Mouse (Mus musculus): Measurements from ENCODE around the gene Olfr411. TPM values are rescaled to one million over a fixed set of nuclear protein-coding genes. Genes with fewer than 3 reads are reported as not detected.

Gene Olfr411
- not detected in 2 replicates for polyA plus RNA-seq (2015; fragmentation: Nextera tagmentation; extraction: Ambion mirVana)

GRCm38 (mm10) chr11:74352550-74352949, at the start of gene Olfr411:
Gene Olfr411 (minus strand): TSS chr11:74352650.
- no peaks in the 10 kb centered on the region for H3K4me1 ChIP-seq (ENCODE audit: insufficient read depth, low read depth, low read length)
- no peaks in the 10 kb centered on the region for H3K36me3 ChIP-seq (ENCODE audit: insufficient read depth, low read length)
- no peak for TF ChIP-seq CTCF (IDR thresholded peaks at IDR 0.05)
- TF ChIP-seq EP300 (IDR thresholded peaks at IDR 0.05), result no peak
- DNase-seq (ENCODE audit: low spot score) (no peak), ATAC-seq (no peak)
- no peaks in the 10 kb centered on the region for H3K9me3 ChIP-seq (ENCODE audit: low read length)
- no peak within 1 kb of the TSS for H3K9ac ChIP-seq (replicated peaks; ENCODE audit: low read depth)
- no peak within 1 kb of the TSS for H3K27ac ChIP-seq (ENCODE audit: low read length)
- 78% methylated on average over 3 of the region's 3 CpGs for WGBS
- no peak within 1 kb of the TSS for H3K4me2 ChIP-seq (replicated peaks; ENCODE audit: low read depth, low read length)
- no peaks in the 10 kb centered on the region for H3K27me3 ChIP-seq (replicated peaks; ENCODE audit: insufficient read depth, low read length)
- H3K4me3 ChIP-seq (ENCODE audit: low read depth, low read length), result no peak within 1 kb of the TSS

GRCm38 (mm10) chr11:74402126-74402525, 49.7 kb upstream of the Olfr411 start:
- no peak overlapping the region for H3K4me2 ChIP-seq (replicated peaks; ENCODE audit: low read depth, low read length)
- no peaks in the 10 kb centered on the region for H3K36me3 ChIP-seq (ENCODE audit: insufficient read depth, low read length)
- no peak overlapping the region for H3K9ac ChIP-seq (replicated peaks; ENCODE audit: low read depth)
- no peak overlapping the region for H3K4me3 ChIP-seq (ENCODE audit: low read depth, low read length)
- no peak for ATAC-seq
- no peaks in the 10 kb centered on the region for H3K9me3 ChIP-seq (ENCODE audit: low read length)
- DNase-seq (ENCODE audit: low spot score), result peak; percentile 32
- 25% methylated on average over 2 of the region's 2 CpGs for WGBS
- TF ChIP-seq CTCF (IDR thresholded peaks at IDR 0.05), result peak; percentile 66
- no peak for TF ChIP-seq EP300 (IDR thresholded peaks at IDR 0.05)
- no peaks in the 10 kb centered on the region for H3K4me1 ChIP-seq (ENCODE audit: insufficient read depth, low read depth, low read length)
- no peaks in the 10 kb centered on the region for H3K27me3 ChIP-seq (replicated peaks; ENCODE audit: insufficient read depth, low read length)
- H3K27ac ChIP-seq (ENCODE audit: low read length), result no peak overlapping the region

GRCm38 (mm10) chr11:74395583-74395982, 43.1 kb upstream of the Olfr411 start:
- H3K27me3 ChIP-seq (replicated peaks; ENCODE audit: insufficient read depth, low read length), result no peaks in the 10 kb centered on the region
- ATAC-seq, result no peak
- H3K4me2 ChIP-seq (replicated peaks; ENCODE audit: low read depth, low read length), result no peak overlapping the region
- no peaks in the 10 kb centered on the region for H3K9me3 ChIP-seq (ENCODE audit: low read length)
- TF ChIP-seq EP300 (IDR thresholded peaks at IDR 0.05), result no peak
- TF ChIP-seq CTCF (IDR thresholded peaks at IDR 0.05), result no peak
- H3K9ac ChIP-seq (replicated peaks; ENCODE audit: low read depth), result no peak overlapping the region
- no peak for DNase-seq (ENCODE audit: low spot score)
- H3K4me3 ChIP-seq (ENCODE audit: low read depth, low read length), result no peak overlapping the region
- H3K4me1 ChIP-seq (ENCODE audit: insufficient read depth, low read depth, low read length), result no peaks in the 10 kb centered on the region
- no peaks in the 10 kb centered on the region for H3K36me3 ChIP-seq (ENCODE audit: insufficient read depth, low read length)
- 74% methylated on average over 18 of the region's 18 CpGs for WGBS
- H3K27ac ChIP-seq (ENCODE audit: low read length), result no peak overlapping the region

GRCm38 (mm10) chr11:74393489-74393888, 41.0 kb upstream of the Olfr411 start:
- Histone ChIP-seq H3K9ac (replicated peaks; ENCODE audit: low read depth) (no peak overlapping the region), H3K4me2 (replicated peaks; ENCODE audit: low read depth, low read length) (no peak overlapping the region), H3K36me3 (ENCODE audit: insufficient read depth, low read length) (no peaks in the 10 kb centered on the region), H3K27me3 (replicated peaks; ENCODE audit: insufficient read depth, low read length) (no peaks in the 10 kb centered on the region), H3K9me3 (ENCODE audit: low read length) (no peaks in the 10 kb centered on the region), H3K27ac (ENCODE audit: low read length) (no peak overlapping the region), H3K4me1 (ENCODE audit: insufficient read depth, low read depth, low read length) (no peaks in the 10 kb centered on the region), H3K4me3 (ENCODE audit: low read depth, low read length) (no peak overlapping the region)
- DNase-seq (ENCODE audit: low spot score) (no peak), ATAC-seq (no peak)
- TF ChIP-seq CTCF (IDR thresholded peaks at IDR 0.05), result no peak
- WGBS, result 70% methylated on average over 5 of the region's 5 CpGs

- DNase-seq (ENCODE audit: low spot score), result no peak
- no peaks in the 10 kb centered on the region for H3K36me3 ChIP-seq (ENCODE audit: insufficient read depth, low read length)
- no peak overlapping the region for H3K4me2 ChIP-seq (replicated peaks; ENCODE audit: low read depth, low read length)
- H3K9me3 ChIP-seq (ENCODE audit: low read length), result no peaks in the 10 kb centered on the region
- no peaks in the 10 kb centered on the region for H3K4me1 ChIP-seq (ENCODE audit: insufficient read depth, low read depth, low read length)
- H3K27ac ChIP-seq (ENCODE audit: low read length), result no peak overlapping the region
- no peak for ATAC-seq
- 77% methylated on average over 6 of the region's 6 CpGs for WGBS
- no peak overlapping the region for H3K9ac ChIP-seq (replicated peaks; ENCODE audit: low read depth)
- no peak overlapping the region for H3K4me3 ChIP-seq (ENCODE audit: low read depth, low read length)
- TF ChIP-seq EP300 (IDR thresholded peaks at IDR 0.05) (no peak), CTCF (IDR thresholded peaks at IDR 0.05) (no peak)
- no peaks in the 10 kb centered on the region for H3K27me3 ChIP-seq (replicated peaks; ENCODE audit: insufficient read depth, low read length)
Measured at GRCm38 (mm10) chr11:74392903-74393302, 40.5 kb upstream of the Olfr411 start.

- DNase-seq (ENCODE audit: low spot score), result no peak
- Histone ChIP-seq H3K27ac (ENCODE audit: low read length) (no peak overlapping the region), H3K27me3 (replicated peaks; ENCODE audit: insufficient read depth, low read length) (no peaks in the 10 kb centered on the region), H3K9ac (replicated peaks; ENCODE audit: low read depth) (no peak overlapping the region), H3K4me1 (ENCODE audit: insufficient read depth, low read depth, low read length) (no peaks in the 10 kb centered on the region), H3K36me3 (ENCODE audit: insufficient read depth, low read length) (no peaks in the 10 kb centered on the region), H3K9me3 (ENCODE audit: low read length) (no peaks in the 10 kb centered on the region), H3K4me2 (replicated peaks; ENCODE audit: low read depth, low read length) (no peak overlapping the region), H3K4me3 (ENCODE audit: low read depth, low read length) (no peak overlapping the region)
- no peak for ATAC-seq
- TF ChIP-seq EP300 (IDR thresholded peaks at IDR 0.05) (no peak), CTCF (IDR thresholded peaks at IDR 0.05) (no peak)
- WGBS, result 88% methylated on average over 11 of the region's 11 CpGs
Measured at GRCm38 (mm10) chr11:74391899-74392298, 39.4 kb upstream of the Olfr411 start.

GRCm38 (mm10) chr11:74387203-74387602, 34.8 kb upstream of the Olfr411 start:
- no peak overlapping the region for H3K27ac ChIP-seq (ENCODE audit: low read length)
- no peaks in the 10 kb centered on the region for H3K4me1 ChIP-seq (ENCODE audit: insufficient read depth, low read depth, low read length)
- 69% methylated on average over 5 of the region's 5 CpGs for WGBS
- H3K4me2 ChIP-seq (replicated peaks; ENCODE audit: low read depth, low read length), result no peak overlapping the region
- H3K4me3 ChIP-seq (ENCODE audit: low read depth, low read length), result no peak overlapping the region
- H3K9ac ChIP-seq (replicated peaks; ENCODE audit: low read depth), result no peak overlapping the region
- no peaks in the 10 kb centered on the region for H3K27me3 ChIP-seq (replicated peaks; ENCODE audit: insufficient read depth, low read length)
- no peaks in the 10 kb centered on the region for H3K36me3 ChIP-seq (ENCODE audit: insufficient read depth, low read length)
- H3K9me3 ChIP-seq (ENCODE audit: low read length), result no peaks in the 10 kb centered on the region
- TF ChIP-seq EP300 (IDR thresholded peaks at IDR 0.05) (no peak), CTCF (IDR thresholded peaks at IDR 0.05) (no peak)
- DNase-seq (ENCODE audit: low spot score) (no peak), ATAC-seq (no peak)

Data from lung, postnatal 0 days (tissue).